Mouse (Mus musculus) hindbrain, embryonic 10.5 days (tissue): Measurements from ENCODE around the gene Banf2. TPM values are rescaled to one million over a fixed set of nuclear protein-coding genes. Genes with fewer than 3 reads are reported as not detected.

Source experiments
- DNase-seq: peaks from one replicate; pipeline ENCODE4 v3.0.0-alpha.2; 2017; ENCODE audit warnings: low spot score
- H3K27ac ChIP-seq: fragments of 300-500 bp; sonication (generic); 2 replicates; pipeline ENCODE4 v1.5.1; 2016; ENCODE audit warnings: mild to moderate bottlenecking, moderate library complexity
- H3K27me3 ChIP-seq: fragments of 300-500 bp; sonication (generic); 2 replicates; pipeline ENCODE4 v1.6.1; 2016; ENCODE audit warnings: mild to moderate bottlenecking; ENCODE audit not compliant: poor library complexity, insufficient read depth, severe bottlenecking
- H3K36me3 ChIP-seq: fragments of 300-500 bp; sonication (generic); 2 replicates; pipeline ENCODE4 v1.6.1; 2016; ENCODE audit warnings: mild to moderate bottlenecking, moderate library complexity
- H3K4me1 ChIP-seq: fragments of 300-500 bp; sonication (generic); replicated peaks from 2 replicates; pipeline ENCODE4 v1.6.1; 2016; ENCODE audit warnings: mild to moderate bottlenecking
- H3K4me3 ChIP-seq: fragments of 300-500 bp; sonication (generic); 2 replicates; pipeline ENCODE4 v1.5.1; 2016; ENCODE audit warnings: mild to moderate bottlenecking, moderate library complexity
- H3K9me3 ChIP-seq: fragments of 300-500 bp; sonication (generic); 2 replicates; pipeline ENCODE4 v1.6.1; 2016; ENCODE audit warnings: mild to moderate bottlenecking, moderate library complexity
- WGBS: fragments of 180-500 bp; shearing (Covaris S2); methylation state at CpG from one replicate; pipeline ENCODE4 v1.1.7; 2016; 5-methylcytosine and 5-hydroxymethylcytosine counted together
- polyA plus RNA-seq: library from polyadenylated mRNA; unstranded; fragments of >200 nt; fragmentation: Nextera tagmentation; extraction: Ambion mirVana; gene quantifications from 2 replicates; pipeline ENCODE4 v1.2.1, GENCODE M21; 2016

The Banf2 gene
- polyA plus RNA-seq, 1 experiment from 2014 or later, result not detected

DNA sequence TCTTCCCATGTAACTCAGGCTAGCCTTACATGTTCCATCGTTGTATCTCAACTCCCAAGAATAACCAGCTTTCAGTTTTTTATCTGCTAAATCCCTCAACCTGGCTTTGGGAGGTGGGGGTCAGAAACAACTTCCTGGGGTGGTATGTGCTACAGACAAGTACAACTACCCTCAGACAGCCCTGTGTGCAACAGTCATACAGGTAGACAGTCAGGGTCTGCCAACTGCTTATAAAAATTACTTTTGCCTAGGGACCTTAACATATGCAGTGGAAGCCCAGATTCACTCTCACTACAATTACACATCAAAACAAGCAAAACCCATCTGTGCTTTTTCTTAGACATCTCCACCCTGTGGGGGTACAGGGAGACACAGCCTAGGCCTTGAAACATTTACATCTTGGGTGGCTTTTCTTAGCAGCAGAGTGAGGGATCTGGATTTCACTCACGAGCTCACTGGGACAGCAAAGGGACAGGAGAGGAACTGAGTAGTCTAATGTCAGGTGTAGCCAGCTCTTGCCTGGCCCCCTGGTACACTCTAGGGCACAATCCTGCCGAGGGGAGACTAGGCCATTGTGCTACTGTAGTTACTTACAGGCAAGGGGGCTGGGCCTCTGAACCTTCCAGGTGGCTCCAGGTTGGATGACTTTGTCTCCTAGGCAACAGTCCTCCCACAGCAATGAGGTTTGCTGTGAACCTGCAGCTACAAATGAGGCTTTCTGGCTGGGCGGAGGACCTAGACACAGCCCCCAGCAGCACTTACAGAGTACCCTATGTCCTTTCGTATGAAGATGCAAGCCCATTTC lies 13.1 kb downstream of the Banf2 start:
- H3K4me1 ChIP-seq, result peaks cover 11% of the 10 kb centered on the region; the same call in 1 of the 2 replicates
- no peak overlapping the region for H3K4me3 ChIP-seq
- H3K36me3 ChIP-seq, result no peaks in the 10 kb centered on the region
- 0 out of 2 replicates have a peak overlapping the region, but pooled peaks have one; percentile 19 for H3K27ac ChIP-seq
- H3K27me3 ChIP-seq, result no peaks in the 10 kb centered on the region
- no peak for DNase-seq
- WGBS, result 83% methylated on average over 5 of the region's 5 CpGs
- peaks cover 9% of the 10 kb centered on the region; the same call in 1 of the 2 replicates for H3K9me3 ChIP-seq

DNA sequence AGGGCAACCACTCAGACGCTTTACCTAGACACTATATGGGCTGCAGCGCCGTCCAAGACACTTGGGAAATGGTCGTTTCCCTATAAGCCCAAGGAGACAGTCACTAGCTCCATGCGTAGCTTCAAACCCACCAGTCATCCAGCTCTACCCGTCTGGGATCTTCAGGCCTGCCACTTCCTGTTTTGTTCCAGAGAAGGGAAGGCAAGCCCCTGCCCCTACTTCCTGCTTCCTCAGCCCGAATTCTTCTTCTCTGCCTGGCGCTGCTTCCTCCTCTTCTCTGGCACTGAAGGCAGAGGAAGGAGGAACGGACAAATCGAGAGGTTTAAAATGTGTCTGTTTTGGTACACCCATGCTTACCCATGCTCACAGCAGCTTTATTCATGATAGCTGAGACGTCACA lies 14.1 kb downstream of the Banf2 start:
- Histone ChIP-seq H3K27me3 (no peaks in the 10 kb centered on the region), H3K36me3 (no peaks in the 10 kb centered on the region), H3K4me1 (peaks cover 11% of the 10 kb centered on the region; the same call in 1 of the 2 replicates), H3K4me3 (no peak overlapping the region), H3K27ac (peak overlapping the region; percentile 19; the same call in 1 of the 2 replicates), H3K9me3 (peaks cover 9% of the 10 kb centered on the region; the same call in 1 of the 2 replicates)
- no peak for DNase-seq
- 78% methylated on average over 11 of the region's 11 CpGs for WGBS

- WGBS, result 82% methylated on average over 8 of the region's 8 CpGs
- no peak overlapping the region for H3K27ac ChIP-seq
- H3K27me3 ChIP-seq, result no peaks in the 10 kb centered on the region
- no peaks in the 10 kb centered on the region for H3K36me3 ChIP-seq
- peaks cover 11% of the 10 kb centered on the region; the same call in 1 of the 2 replicates for H3K4me1 ChIP-seq
- DNase-seq, result no peak
- no peak overlapping the region for H3K4me3 ChIP-seq
- no peaks in the 10 kb centered on the region for H3K9me3 ChIP-seq
Measured at GRCm38 (mm10) chr2:144050146-144050680, 17.4 kb downstream of the Banf2 start.

- Histone ChIP-seq H3K27me3 (no peaks in the 10 kb centered on the region), H3K27ac (no peak overlapping the region), H3K4me3 (no peak overlapping the region), H3K36me3 (no peaks in the 10 kb centered on the region), H3K4me1 (peaks cover 11% of the 10 kb centered on the region; the same call in 1 of the 2 replicates), H3K9me3 (no peaks in the 10 kb centered on the region)
- WGBS, result 90% methylated on average over 6 of the region's 6 CpGs
- no peak for DNase-seq
Measured at GRCm38 (mm10) chr2:144050861-144051260, 18.0 kb downstream of the Banf2 start.

DNA sequence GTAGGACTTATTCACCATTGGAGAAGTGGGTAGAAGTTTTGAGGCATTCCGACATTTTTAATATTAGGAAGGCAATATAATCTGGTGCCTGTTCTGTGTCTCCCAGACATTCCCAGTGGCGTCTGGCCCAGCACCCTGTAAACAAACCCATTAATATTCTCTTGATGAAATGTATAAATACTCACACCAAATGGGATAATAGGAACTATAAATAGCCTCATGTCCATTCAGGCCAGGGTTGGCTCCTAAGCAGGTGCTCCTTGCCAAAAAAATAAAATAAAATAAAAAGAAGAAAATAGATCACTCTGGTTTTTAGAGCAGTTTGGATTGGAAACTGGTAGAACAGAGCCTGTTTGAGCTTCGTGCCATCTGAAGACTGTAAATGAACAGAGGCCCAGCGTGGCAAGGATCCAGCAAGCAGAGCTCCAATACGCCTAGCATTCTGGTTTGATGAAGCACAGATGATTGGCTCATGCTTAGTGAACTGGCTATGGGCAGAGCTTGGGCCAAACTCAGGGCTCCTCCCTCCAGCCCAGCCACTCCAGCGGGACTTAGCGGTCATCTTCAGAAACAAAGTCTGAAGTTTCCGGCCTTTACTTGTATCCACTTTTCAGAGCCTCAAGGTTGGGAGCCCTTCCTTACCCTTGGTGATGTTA lies 19.7 kb downstream of the Banf2 start:
- H3K9me3 ChIP-seq, result no peaks in the 10 kb centered on the region
- DNase-seq, result no peak
- 91% methylated on average over 8 of the region's 8 CpGs for WGBS
- no peaks in the 10 kb centered on the region for H3K36me3 ChIP-seq
- H3K4me3 ChIP-seq, result no peak overlapping the region
- no peak overlapping the region for H3K27ac ChIP-seq
- no peaks in the 10 kb centered on the region for H3K27me3 ChIP-seq
- no peaks in the 10 kb centered on the region for H3K4me1 ChIP-seq

DNA sequence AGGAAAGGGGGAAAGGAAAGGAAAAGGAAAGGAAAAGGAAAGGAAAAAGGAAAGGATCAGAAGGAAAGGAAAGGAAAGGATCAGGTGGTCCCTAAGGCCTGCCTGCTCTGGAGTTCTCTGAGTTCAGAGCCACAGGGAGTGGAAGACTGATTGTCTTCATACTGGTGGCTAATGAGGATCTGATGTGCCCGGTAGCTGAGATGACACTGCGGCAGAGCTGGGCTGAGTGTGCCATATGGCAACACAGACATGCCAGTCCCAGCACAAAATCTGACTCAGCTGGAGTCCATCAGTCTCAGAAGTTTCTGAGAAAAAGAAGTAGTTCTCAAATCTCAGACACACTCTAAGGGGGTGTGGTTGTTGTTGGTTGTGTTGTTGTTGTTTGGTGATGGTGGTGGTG lies 24.9 kb downstream of the Banf2 start:
- Histone ChIP-seq H3K9me3 (no peaks in the 10 kb centered on the region), H3K27ac (no peak overlapping the region), H3K27me3 (no peaks in the 10 kb centered on the region), H3K4me1 (no peaks in the 10 kb centered on the region), H3K4me3 (no peak overlapping the region), H3K36me3 (no peaks in the 10 kb centered on the region)
- no peak for DNase-seq
- 84% methylated on average over 2 of the region's 2 CpGs for WGBS

DNA sequence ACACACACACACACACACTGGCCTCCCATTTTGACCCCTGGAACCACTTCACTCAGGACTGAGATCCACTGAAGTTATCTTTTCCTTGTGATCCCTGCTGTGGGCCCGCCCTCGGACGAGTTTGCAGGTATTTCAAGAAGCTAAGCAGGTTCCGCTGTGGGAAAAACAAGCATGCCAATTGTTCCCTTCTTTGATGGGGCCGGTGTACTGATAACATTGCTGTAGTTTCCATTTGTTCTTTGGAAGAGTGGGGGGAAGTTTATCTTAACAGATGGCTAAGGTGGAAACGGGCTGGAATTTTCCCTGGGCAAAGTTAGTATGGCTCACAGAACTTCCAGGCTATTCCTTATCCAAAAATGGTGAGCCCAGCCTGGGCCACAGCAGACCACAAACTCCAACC lies 28.8 kb downstream of the Banf2 start:
- 79% methylated on average over 6 of the region's 6 CpGs for WGBS
- Histone ChIP-seq H3K36me3 (no peaks in the 10 kb centered on the region), H3K27ac (no peak overlapping the region), H3K4me1 (no peaks in the 10 kb centered on the region), H3K4me3 (no peak overlapping the region), H3K9me3 (0 out of 2 replicates have a peak, but pooled peaks cover 2% of the 10 kb centered on the region), H3K27me3 (no peaks in the 10 kb centered on the region)
- no peak for DNase-seq

GRCm38 (mm10) chr2:144065499-144065898 lies 32.6 kb downstream of the Banf2 start:
- Histone ChIP-seq H3K27me3 (no peaks in the 10 kb centered on the region), H3K27ac (no peak overlapping the region), H3K36me3 (no peaks in the 10 kb centered on the region), H3K4me3 (no peak overlapping the region), H3K9me3 (peaks cover 3% of the 10 kb centered on the region; the same call in 1 of the 2 replicates), H3K4me1 (no peaks in the 10 kb centered on the region)
- WGBS, result 89% methylated on average over 2 of the region's 2 CpGs
- DNase-seq, result no peak

GRCm38 (mm10) chr2:144069663-144070062 lies 36.8 kb downstream of the Banf2 start:
- no peak for DNase-seq
- peaks cover 9% of the 10 kb centered on the region; the same call in 1 of the 2 replicates for H3K4me1 ChIP-seq
- H3K36me3 ChIP-seq, result no peaks in the 10 kb centered on the region
- H3K27ac ChIP-seq, result no peak overlapping the region
- 93% methylated on average over 4 of the region's 4 CpGs for WGBS
- no peak overlapping the region for H3K4me3 ChIP-seq
- H3K9me3 ChIP-seq, result peaks cover 3% of the 10 kb centered on the region; the same call in 1 of the 2 replicates
- no peaks in the 10 kb centered on the region for H3K27me3 ChIP-seq

DNA sequence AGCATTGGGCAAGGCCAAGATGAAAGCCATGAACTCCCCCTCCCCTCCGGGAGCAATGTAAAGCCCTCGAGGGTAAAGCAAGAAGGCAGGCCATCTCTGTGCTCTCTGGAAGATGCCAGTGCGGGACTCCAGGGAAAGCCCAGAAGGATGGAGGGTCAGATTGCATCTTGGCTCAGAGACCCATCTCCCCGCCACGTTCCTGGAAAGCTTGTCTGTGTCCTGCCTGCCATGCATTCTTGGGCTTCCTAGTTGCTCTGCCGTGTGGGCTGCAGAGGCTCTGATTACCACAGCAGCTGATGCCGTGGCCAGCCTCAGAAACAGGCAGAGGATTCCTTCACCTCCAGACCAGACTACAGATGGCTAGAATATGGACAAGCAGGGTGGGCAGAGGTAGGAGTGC lies 37.6 kb downstream of the Banf2 start:
- H3K36me3 ChIP-seq, result no peaks in the 10 kb centered on the region
- WGBS, result 65% methylated on average over 7 of the region's 7 CpGs

GRCm38 (mm10) chr2:144072642-144073041 lies 39.8 kb downstream of the Banf2 start:
- no peaks in the 10 kb centered on the region for H3K27me3 ChIP-seq
- no peaks in the 10 kb centered on the region for H3K9me3 ChIP-seq
- no peak for DNase-seq
- no peak overlapping the region for H3K27ac ChIP-seq
- H3K4me3 ChIP-seq, result no peak overlapping the region
- no peaks in the 10 kb centered on the region for H3K36me3 ChIP-seq
- peaks cover 12% of the 10 kb centered on the region for H3K4me1 ChIP-seq
- WGBS, result 53% methylated on average over 7 of the region's 7 CpGs

More for the DNA sequence above, 37.6 kb downstream of the Banf2 start:
- Histone ChIP-seq H3K27ac (no peak overlapping the region), H3K4me1 (peaks cover 9% of the 10 kb centered on the region; the same call in 1 of the 2 replicates), H3K27me3 (no peaks in the 10 kb centered on the region), H3K4me3 (no peak overlapping the region), H3K9me3 (peaks cover 3% of the 10 kb centered on the region; the same call in 1 of the 2 replicates)
- DNase-seq, result no peak

GRCm38 (mm10) chr2:144074059-144074458 lies 41.2 kb downstream of the Banf2 start:
- H3K4me1 ChIP-seq, result peaks cover 26% of the 10 kb centered on the region
- H3K27ac ChIP-seq, result no peak overlapping the region
- WGBS, result 96% methylated on average over 5 of the region's 5 CpGs
- no peak overlapping the region for H3K4me3 ChIP-seq
- no peak for DNase-seq
- H3K9me3 ChIP-seq, result no peaks in the 10 kb centered on the region
- H3K27me3 ChIP-seq, result no peaks in the 10 kb centered on the region
- no peaks in the 10 kb centered on the region for H3K36me3 ChIP-seq

DNA sequence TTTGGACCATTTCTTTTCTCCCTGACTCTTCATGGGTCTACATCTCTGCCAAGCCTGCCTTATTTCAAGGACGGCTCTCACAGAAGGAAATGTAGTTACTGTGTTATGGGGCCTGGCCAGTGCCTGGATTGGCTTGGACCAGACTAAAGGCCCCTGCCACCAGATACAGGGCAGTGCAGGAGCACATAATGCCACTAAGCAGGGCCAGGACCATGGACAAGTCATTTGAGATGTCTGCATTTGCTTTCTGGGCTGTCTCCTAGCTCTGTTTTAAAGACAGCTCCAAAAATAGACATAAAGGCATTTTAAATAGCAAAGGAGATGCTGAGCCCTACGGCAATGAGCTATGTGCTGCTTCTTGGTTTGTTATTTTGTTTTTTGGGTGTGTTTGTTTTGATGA lies 43.8 kb downstream of the Banf2 start:
- no peak for DNase-seq
- 85% methylated on average over 2 of the region's 2 CpGs for WGBS
- no peaks in the 10 kb centered on the region for H3K36me3 ChIP-seq
- H3K27me3 ChIP-seq, result no peaks in the 10 kb centered on the region
- no peaks in the 10 kb centered on the region for H3K9me3 ChIP-seq
- no peak overlapping the region for H3K27ac ChIP-seq
- H3K4me1 ChIP-seq, result peaks cover 27% of the 10 kb centered on the region
- H3K4me3 ChIP-seq, result no peak overlapping the region
